Mouse (Mus musculus) spleen, postnatal 36 days (tissue): ENCODE results near the gene Rps6ka5.
A peak's percentile ranks its signal among the peaks of the same experiment; 100 is the strongest.

Experiments used
- DNase-seq, 2 experiments: peaks; one replicate each; pipeline ENCODE4 v3.0.0; 2022; ENCODE audit warnings: low spot score in 2 of 2, mixed read lengths in 1 of 2

The Rps6ka5 gene

GRCm38 (mm10) chr12:100531740-100532139 lies 195.0 kb downstream of the Rps6ka5 start:
- no peak for DNase-seq

GRCm38 (mm10) chr12:100530871-100531270 lies 195.9 kb downstream of the Rps6ka5 start:
- DNase-seq: no peak

- no peak for DNase-seq
Measured at GRCm38 (mm10) chr12:100529651-100530050, 197.1 kb downstream of the Rps6ka5 start.

GRCm38 (mm10) chr12:100529172-100529571 lies 197.6 kb downstream of the Rps6ka5 start:
- DNase-seq: peak in 1 of 2 experiments; percentile 29

GRCm38 (mm10) chr12:100528246-100528645 lies 198.5 kb downstream of the Rps6ka5 start:
- no peak for DNase-seq

- DNase-seq: peak; percentile 75 to 78
Measured at GRCm38 (mm10) chr12:100527753-100528152, 199.0 kb downstream of the Rps6ka5 start.

- no peak for DNase-seq
Measured at GRCm38 (mm10) chr12:100527241-100527640, 199.5 kb downstream of the Rps6ka5 start.

GRCm38 (mm10) chr12:100525939-100526338 lies 200.8 kb downstream of the Rps6ka5 start:
- no peak for DNase-seq

GRCm38 (mm10) chr12:100520794-100521186 lies 206.0 kb downstream of the Rps6ka5 start, which contains the start of gene Ttc7b:
Gene Ttc7b (minus strand): TSS chr12:100520826.
- DNase-seq: peak; percentile 30 to 46

GRCm38 (mm10) chr12:100520077-100520793 lies 206.5 kb downstream of the Rps6ka5 start:
- DNase-seq: peak; percentile 30 to 32

GRCm38 (mm10) chr12:100519684-100520076 lies 207.1 kb downstream of the Rps6ka5 start:
- DNase-seq: no peak

GRCm38 (mm10) chr12:100517371-100517770 lies 209.4 kb downstream of the Rps6ka5 start:
- DNase-seq: no peak

- DNase-seq: no peak
Measured at GRCm38 (mm10) chr12:100516161-100516838, 210.5 kb downstream of the Rps6ka5 start.

- DNase-seq: no peak
Measured at GRCm38 (mm10) chr12:100515493-100515892, 211.3 kb downstream of the Rps6ka5 start.

- DNase-seq: no peak
Measured at GRCm38 (mm10) chr12:100514611-100515010, 212.2 kb downstream of the Rps6ka5 start.

GRCm38 (mm10) chr12:100513131-100513530 lies 213.7 kb downstream of the Rps6ka5 start:
- no peak for DNase-seq

GRCm38 (mm10) chr12:100512641-100513040 lies 214.1 kb downstream of the Rps6ka5 start:
- DNase-seq: no peak

- no peak for DNase-seq
Measured at GRCm38 (mm10) chr12:100509615-100510282, 217.0 kb downstream of the Rps6ka5 start.

GRCm38 (mm10) chr12:100508668-100509067 lies 218.1 kb downstream of the Rps6ka5 start:
- DNase-seq: no peak

- peak; percentile 20 to 36 for DNase-seq
Measured at GRCm38 (mm10) chr12:100505484-100505883, 221.3 kb downstream of the Rps6ka5 start.

GRCm38 (mm10) chr12:100504585-100504984 lies 222.2 kb downstream of the Rps6ka5 start:
- DNase-seq: no peak

- no peak for DNase-seq
Measured at GRCm38 (mm10) chr12:100503659-100504058, 223.1 kb downstream of the Rps6ka5 start.
